Mouse (Mus musculus) kidney, embryonic 14.5 days (tissue): ENCODE measurements at regions not wholly inside any gene's neighbourhood (a gene's known extent, or its start where the extent isn't known, plus 50 kb on each side); places are given as distances from the start of the nearest gene placed in this dataset.
"Not testable (repeated sequence)": the region's sequence is repeated elsewhere in the genome, so short reads cannot be mapped to it uniquely, and the experiment has no call there.

ENCODE experiments used
- ATAC-seq: fragments of 200-750 bp; cut with Nextera tagmentation; 2 replicates; pipeline ENCODE4 v1.8.0; 2017; ENCODE audit warnings: moderate number of reproducible peaks, mild to moderate bottlenecking, moderate TSS enrichment, moderate library complexity; ENCODE audit not compliant: low FRiP score, low TSS enrichment
- H3K27ac ChIP-seq: fragments of 300-500 bp; sonication (generic); 2 replicates; pipeline ENCODE4 v1.5.1; 2014; ENCODE audit warnings: low read depth, mild to moderate bottlenecking, low read length, moderate library complexity, mixed read lengths
- H3K27me3 ChIP-seq: fragments of 300-500 bp; sonication (generic); 2 replicates; pipeline ENCODE4 v1.6.1; 2014; ENCODE audit warnings: mild to moderate bottlenecking, low read length; ENCODE audit not compliant: control insufficient read depth, insufficient read depth
- H3K36me3 ChIP-seq: fragments of 300-500 bp; sonication (generic); 2 replicates; pipeline ENCODE4 v1.6.1; 2014; ENCODE audit warnings: low read length, mixed read lengths; ENCODE audit not compliant: control insufficient read depth, insufficient read depth
- H3K4me1 ChIP-seq: fragments of 300-500 bp; sonication (generic); 2 replicates; pipeline ENCODE4 v1.6.1; 2014; ENCODE audit warnings: low read length, mixed read lengths; ENCODE audit not compliant: control insufficient read depth, insufficient read depth
- H3K4me2 ChIP-seq: fragments of 300-500 bp; sonication (generic); replicated peaks from 2 replicates; pipeline ENCODE4 v1.6.1; 2014; ENCODE audit warnings: low read depth, mild to moderate bottlenecking, low read length
- H3K4me3 ChIP-seq: fragments of 300-500 bp; sonication (generic); 2 replicates; pipeline ENCODE4 v1.5.1; 2014; ENCODE audit warnings: mild to moderate bottlenecking, low read length
- H3K9ac ChIP-seq: fragments of 300-500 bp; sonication (generic); 2 replicates; pipeline ENCODE4 v1.6.1; 2014; ENCODE audit warnings: low read depth, mild to moderate bottlenecking, low read length, moderate library complexity
- H3K9me3 ChIP-seq: fragments of 300-500 bp; sonication (generic); 2 replicates; pipeline ENCODE4 v1.6.1; 2016; ENCODE audit warnings: low read length; ENCODE audit not compliant: control insufficient read depth
- WGBS: fragments of 180-500 bp; shearing (Covaris S2); extraction: QIAGEN DNeasy Blood & Tissue Kit; methylation state at CpG from one replicate; pipeline ENCODE4 v1.1.7; 2014; 5-methylcytosine and 5-hydroxymethylcytosine counted together

- Histone ChIP-seq H3K4me3 (no peak overlapping the region), H3K9me3 (no peaks in the 10 kb centered on the region), H3K4me1 (no peaks in the 10 kb centered on the region), H3K27ac (no peak overlapping the region), H3K27me3 (no peaks in the 10 kb centered on the region), H3K36me3 (no peaks in the 10 kb centered on the region), H3K4me2 (no peak overlapping the region), H3K9ac (no peak overlapping the region)
- peak; percentile 39; the same call in 1 of the 2 replicates for ATAC-seq
- WGBS = 36% methylated on average over 1 of the region's 1 CpGs
Measured at GRCm38 (mm10) chr2:17111177-17111576, 620.1 kb downstream of the Nebl start.

GRCm38 (mm10) chr2:17101161-17101560, 630.1 kb downstream of the Nebl start:
- H3K4me1 ChIP-seq = no peaks in the 10 kb centered on the region
- H3K27me3 ChIP-seq = no peaks in the 10 kb centered on the region
- ATAC-seq = no peak
- H3K36me3 ChIP-seq = no peaks in the 10 kb centered on the region
- no peak overlapping the region for H3K4me2 ChIP-seq
- no peak overlapping the region for H3K27ac ChIP-seq
- H3K4me3 ChIP-seq = no peak overlapping the region
- no peak overlapping the region for H3K9ac ChIP-seq
- peaks cover 16% of the 10 kb centered on the region for H3K9me3 ChIP-seq

- H3K36me3 ChIP-seq = no peaks in the 10 kb centered on the region
- no peak for ATAC-seq
- H3K27ac ChIP-seq = no peak overlapping the region
- no peaks in the 10 kb centered on the region for H3K27me3 ChIP-seq
- no peak overlapping the region for H3K4me3 ChIP-seq
- H3K9ac ChIP-seq = no peak overlapping the region
- no peaks in the 10 kb centered on the region for H3K4me1 ChIP-seq
- no peak overlapping the region for H3K4me2 ChIP-seq
- peaks cover 16% of the 10 kb centered on the region for H3K9me3 ChIP-seq
- 66% methylated on average over 18 of the region's 20 CpGs for WGBS
Measured at GRCm38 (mm10) chr2:17097546-17097945, 633.7 kb downstream of the Nebl start.

GRCm38 (mm10) chr2:17091454-17091853, 639.8 kb downstream of the Nebl start:
- no peak overlapping the region for H3K9ac ChIP-seq
- no peak overlapping the region for H3K4me2 ChIP-seq
- no peak for ATAC-seq
- H3K4me1 ChIP-seq = no peaks in the 10 kb centered on the region
- no peak overlapping the region for H3K27ac ChIP-seq
- WGBS = 60% methylated on average over 1 of the region's 1 CpGs
- no peaks in the 10 kb centered on the region for H3K27me3 ChIP-seq
- H3K36me3 ChIP-seq = no peaks in the 10 kb centered on the region
- no peak overlapping the region for H3K4me3 ChIP-seq
- no peaks in the 10 kb centered on the region for H3K9me3 ChIP-seq

- H3K4me1 ChIP-seq = no peaks in the 10 kb centered on the region
- H3K9ac ChIP-seq = no peak overlapping the region
- no peaks in the 10 kb centered on the region for H3K27me3 ChIP-seq
- H3K4me2 ChIP-seq = no peak overlapping the region
- H3K36me3 ChIP-seq = no peaks in the 10 kb centered on the region
- no peak for ATAC-seq
- H3K9me3 ChIP-seq = no peaks in the 10 kb centered on the region
- 94% methylated on average over 2 of the region's 2 CpGs for WGBS
- H3K27ac ChIP-seq = no peak overlapping the region
- no peak overlapping the region for H3K4me3 ChIP-seq
Measured at GRCm38 (mm10) chr2:17081266-17081665, 650.0 kb downstream of the Nebl start.

- H3K4me2 ChIP-seq, H3K36me3 ChIP-seq, H3K27ac ChIP-seq, ATAC-seq, H3K4me3 ChIP-seq, H3K9me3 ChIP-seq, H3K4me1 ChIP-seq, H3K27me3 ChIP-seq, H3K9ac ChIP-seq: not testable (repeated sequence)
- 87% methylated on average over 26 of the region's 26 CpGs for WGBS
Measured at GRCm38 (mm10) chr2:17065149-17066145, 665.8 kb downstream of the Nebl start.
